Mouse (Mus musculus): ENCODE data around the gene Hrg. TPM values are rescaled to one million over a fixed set of nuclear protein-coding genes. Genes with fewer than 3 reads are reported as not detected.
"Not testable (repeated sequence)": the region's sequence is repeated elsewhere in the genome, so short reads cannot be mapped to it uniquely, and the experiment has no call there.

Gene Hrg
- polyA plus RNA-seq, 1 experiment, result not detected

DNA sequence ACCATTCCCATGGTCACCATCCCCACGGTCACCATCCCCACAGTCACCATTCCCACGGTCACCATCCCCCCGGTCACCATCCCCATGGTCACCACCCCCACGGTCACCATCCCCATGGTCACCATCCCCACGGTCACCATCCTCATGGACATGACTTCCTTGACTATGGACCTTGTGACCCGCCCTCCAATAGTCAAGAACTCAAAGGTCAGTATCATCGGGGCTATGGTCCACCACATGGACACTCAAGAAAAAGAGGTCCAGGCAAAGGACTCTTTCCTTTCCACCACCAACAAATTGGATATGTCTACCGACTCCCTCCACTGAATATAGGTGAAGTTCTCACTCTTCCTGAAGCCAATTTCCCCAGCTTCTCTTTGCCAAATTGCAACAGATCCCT is 10.2 kb downstream of the Hrg start:
- no peaks in the 10 kb centered on the region for H3K36me3 ChIP-seq (ENCODE audit: control insufficient read depth, insufficient read depth, low read length)
- peaks cover under 1% of the 10 kb centered on the region; the same call in 1 of the 2 replicates for H3K4me1 ChIP-seq (ENCODE audit: control insufficient read depth, insufficient read depth, low read length)
- no peak overlapping the region for H3K4me3 ChIP-seq (ENCODE audit: control insufficient read depth, low read depth, low read length)
- H3K27me3 ChIP-seq (ENCODE audit: control insufficient read depth, insufficient read depth, low read length), result no peaks in the 10 kb centered on the region
- TF ChIP-seq POLR2A (IDR thresholded peaks at IDR 0.05; ENCODE audit: control insufficient read depth, low read depth, low read length) (no peak), CTCF (IDR thresholded peaks at IDR 0.05; ENCODE audit: control insufficient read depth, insufficient read depth, insufficient replicate concordance, low read depth, low read length) (no peak)
- no peak overlapping the region for H3K27ac ChIP-seq (ENCODE audit: control insufficient read depth, insufficient read depth, low read depth, low read length)

DNA sequence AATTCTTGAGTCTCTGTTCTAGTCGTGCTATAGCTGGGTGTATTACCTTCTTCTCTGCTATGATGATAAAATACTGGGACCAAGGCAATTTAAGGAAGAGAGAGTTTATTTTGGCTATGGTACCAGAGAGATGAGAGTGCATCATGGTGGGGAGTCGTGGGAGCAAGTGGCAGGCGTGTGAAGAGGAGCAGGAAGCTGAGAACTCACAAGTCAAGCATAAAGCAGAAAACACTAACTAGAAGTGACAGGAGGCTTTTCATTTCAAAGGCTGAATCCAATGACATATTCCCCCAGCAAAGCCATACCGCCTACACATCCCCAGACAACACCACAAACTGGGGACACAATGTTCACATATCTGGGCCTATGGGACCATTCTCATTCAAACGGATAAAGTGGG is 11.4 kb downstream of the Hrg start:
- Histone ChIP-seq H3K4me3 (ENCODE audit: control insufficient read depth, low read depth, low read length) (no peak overlapping the region), H3K36me3 (ENCODE audit: control insufficient read depth, insufficient read depth, low read length) (no peaks in the 10 kb centered on the region), H3K27me3 (ENCODE audit: control insufficient read depth, insufficient read depth, low read length) (no peaks in the 10 kb centered on the region), H3K27ac (ENCODE audit: control insufficient read depth, insufficient read depth, low read depth, low read length) (no peak overlapping the region), H3K4me1 (ENCODE audit: control insufficient read depth, insufficient read depth, low read length) (no peaks in the 10 kb centered on the region)
- TF ChIP-seq POLR2A (IDR thresholded peaks at IDR 0.05; ENCODE audit: control insufficient read depth, low read depth, low read length) (no peak), CTCF (IDR thresholded peaks at IDR 0.05; ENCODE audit: control insufficient read depth, insufficient read depth, insufficient replicate concordance, low read depth, low read length) (no peak)

DNA sequence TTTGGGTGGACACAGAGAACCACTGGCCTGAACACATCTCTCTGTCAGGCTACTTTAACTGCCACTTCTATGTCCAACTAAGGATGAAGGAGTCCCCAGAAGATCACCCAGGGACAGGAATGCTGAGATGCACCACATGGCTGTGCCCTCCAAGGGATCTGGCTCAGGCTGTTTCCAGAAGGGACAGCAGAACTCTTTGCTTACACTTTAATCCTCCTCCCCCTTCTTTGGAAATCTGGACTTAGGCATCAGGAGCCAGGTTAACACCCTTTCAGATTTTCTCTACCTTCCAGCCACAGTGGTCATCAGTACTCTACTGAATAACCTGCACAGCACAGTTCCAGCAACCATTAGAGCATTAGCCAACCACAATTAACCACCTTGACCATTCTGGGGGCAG is 12.4 kb downstream of the Hrg start:
- Histone ChIP-seq H3K4me3 (ENCODE audit: control insufficient read depth, low read depth, low read length) (no peak overlapping the region), H3K4me1 (ENCODE audit: control insufficient read depth, insufficient read depth, low read length) (no peaks in the 10 kb centered on the region), H3K36me3 (ENCODE audit: control insufficient read depth, insufficient read depth, low read length) (no peaks in the 10 kb centered on the region), H3K27ac (ENCODE audit: control insufficient read depth, insufficient read depth, low read depth, low read length) (no peak overlapping the region), H3K27me3 (ENCODE audit: control insufficient read depth, insufficient read depth, low read length) (no peaks in the 10 kb centered on the region)
- TF ChIP-seq POLR2A (IDR thresholded peaks at IDR 0.05; ENCODE audit: control insufficient read depth, low read depth, low read length) (no peak), CTCF (IDR thresholded peaks at IDR 0.05; ENCODE audit: control insufficient read depth, insufficient read depth, insufficient replicate concordance, low read depth, low read length) (no peak)

DNA sequence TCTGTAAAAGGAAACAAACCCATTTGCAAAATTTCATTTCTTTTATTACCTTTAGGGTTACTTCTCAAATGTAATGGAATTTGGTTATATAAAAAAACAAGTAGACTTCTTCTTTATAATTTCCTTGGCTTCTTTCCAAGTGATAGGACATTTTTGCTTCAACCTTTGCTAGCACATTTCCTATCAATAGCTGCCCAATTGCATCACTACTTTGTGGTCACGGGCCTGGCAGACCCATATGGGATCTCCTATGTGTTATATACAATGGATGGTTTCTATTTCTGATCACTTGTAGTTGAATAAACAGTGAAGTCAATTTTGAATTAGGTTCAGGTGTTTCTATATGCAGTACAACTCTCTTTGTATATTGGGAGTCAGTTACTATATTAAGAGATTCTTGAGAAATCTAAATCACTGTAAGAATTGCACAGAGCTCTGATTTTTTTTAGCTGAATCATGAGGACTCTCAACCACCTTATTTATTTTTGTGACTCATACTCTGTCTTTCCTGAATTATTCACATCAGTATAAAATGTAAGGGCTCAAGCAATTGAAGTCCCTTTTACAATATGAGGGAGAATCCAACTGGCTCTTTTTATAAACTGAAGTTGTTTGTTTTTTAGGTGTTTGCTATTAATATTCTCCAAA is 16.6 kb downstream of the Hrg start:
- no peaks in the 10 kb centered on the region for H3K27me3 ChIP-seq (ENCODE audit: control insufficient read depth, insufficient read depth, low read length)
- H3K36me3 ChIP-seq (ENCODE audit: control insufficient read depth, insufficient read depth, low read length), result no peaks in the 10 kb centered on the region
- no peak overlapping the region for H3K4me3 ChIP-seq (ENCODE audit: control insufficient read depth, low read depth, low read length)
- H3K27ac ChIP-seq (ENCODE audit: control insufficient read depth, insufficient read depth, low read depth, low read length), result no peak overlapping the region
- TF ChIP-seq CTCF (IDR thresholded peaks at IDR 0.05; ENCODE audit: control insufficient read depth, insufficient read depth, insufficient replicate concordance, low read depth, low read length), result no peak
- no peak for TF ChIP-seq POLR2A (IDR thresholded peaks at IDR 0.05; ENCODE audit: control insufficient read depth, low read depth, low read length)
- H3K4me1 ChIP-seq (ENCODE audit: control insufficient read depth, insufficient read depth, low read length), result no peaks in the 10 kb centered on the region

DNA sequence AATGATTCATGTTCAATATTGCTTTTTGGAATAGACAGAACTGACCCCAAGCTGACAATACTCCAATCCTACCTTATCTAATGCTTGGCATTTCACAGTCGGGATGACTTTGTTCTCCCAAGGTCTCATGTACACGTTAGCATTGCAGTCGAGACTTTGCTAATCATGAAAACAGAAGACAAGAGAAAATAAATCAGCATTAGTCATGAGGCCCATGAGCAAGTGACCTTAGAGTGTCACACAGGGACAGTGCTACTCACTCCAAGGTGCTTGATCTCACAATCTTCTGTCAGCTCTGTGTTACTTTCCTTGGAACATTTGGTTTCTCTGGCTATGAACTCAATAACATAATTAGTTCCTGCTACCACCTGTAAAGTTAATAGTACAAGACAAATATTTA is 46.1 kb downstream of the Hrg start:
- not testable (repeated sequence) for H3K27me3 ChIP-seq (ENCODE audit: control insufficient read depth, insufficient read depth, low read length); H3K27ac ChIP-seq (ENCODE audit: control insufficient read depth, insufficient read depth, low read depth, low read length); H3K4me1 ChIP-seq (ENCODE audit: control insufficient read depth, insufficient read depth, low read length); H3K4me3 ChIP-seq (ENCODE audit: control insufficient read depth, low read depth, low read length); H3K36me3 ChIP-seq (ENCODE audit: control insufficient read depth, insufficient read depth, low read length)

Other genes with a start within 250 kb of the Hrg start
- 0.12 TPM in 1 of 2 replicates, not detected in the other for gene Crygs, start 139.5 kb upstream of the Hrg start, polyA plus RNA-seq (2012; rRNA removed)
- gene Tbccd1, start 93.4 kb upstream of the Hrg start, polyA plus RNA-seq (2012; rRNA removed), result 21.2 and 22.1 TPM in 2 replicates
- 27.8 and 32.9 TPM in 2 replicates for gene Dnajb11, start 93.2 kb upstream of the Hrg start, polyA plus RNA-seq (2012; rRNA removed)
- 0.15 and 0.69 TPM in 2 replicates for gene Ahsg, start 59.8 kb upstream of the Hrg start, polyA plus RNA-seq (2012; rRNA removed)
- gene Fetub, start 32.7 kb upstream of the Hrg start, polyA plus RNA-seq (2012; rRNA removed), result 0.41 and 0.94 TPM in 2 replicates
- gene Kng2, start 78.4 kb downstream of the Hrg start, polyA plus RNA-seq (2012; rRNA removed), result 0.40 TPM in 1 of 2 replicates, not detected in the other
- 0.10 TPM in 1 of 2 replicates, not detected in the other for gene Kng1, start 106.8 kb downstream of the Hrg start, polyA plus RNA-seq (2012; rRNA removed)
- gene Eif4a2, start 156.4 kb downstream of the Hrg start, polyA plus RNA-seq (2012; rRNA removed), result 75.5 and 108 TPM in 2 replicates
- 5.2 and 8.4 TPM in 2 replicates for gene Rfc4, start 176.7 kb downstream of the Hrg start, polyA plus RNA-seq (2012; rRNA removed)
- gene Adipoq, start 195.5 kb downstream of the Hrg start, polyA plus RNA-seq (2012; rRNA removed), result 14.2 and 16.1 TPM in 2 replicates

Measured in testis, adult 2 months (tissue).